Mouse (Mus musculus): Measurements from ENCODE around the gene Matn1. TPM values are rescaled to one million over a fixed set of nuclear protein-coding genes. Genes with fewer than 3 reads are reported as not detected.

The Matn1 gene
- polyA plus RNA-seq, 1 experiment from 2014 or later: 0.06 TPM

GRCm38 (mm10) chr4:130999744-131000527 lies 55.8 kb downstream of the Matn1 start:
- Histone ChIP-seq H3K9me3 (no peaks in the 10 kb centered on the region), H3K4me2 (replicated peaks) (no peak overlapping the region)
- ATAC-seq: no peak

DNA sequence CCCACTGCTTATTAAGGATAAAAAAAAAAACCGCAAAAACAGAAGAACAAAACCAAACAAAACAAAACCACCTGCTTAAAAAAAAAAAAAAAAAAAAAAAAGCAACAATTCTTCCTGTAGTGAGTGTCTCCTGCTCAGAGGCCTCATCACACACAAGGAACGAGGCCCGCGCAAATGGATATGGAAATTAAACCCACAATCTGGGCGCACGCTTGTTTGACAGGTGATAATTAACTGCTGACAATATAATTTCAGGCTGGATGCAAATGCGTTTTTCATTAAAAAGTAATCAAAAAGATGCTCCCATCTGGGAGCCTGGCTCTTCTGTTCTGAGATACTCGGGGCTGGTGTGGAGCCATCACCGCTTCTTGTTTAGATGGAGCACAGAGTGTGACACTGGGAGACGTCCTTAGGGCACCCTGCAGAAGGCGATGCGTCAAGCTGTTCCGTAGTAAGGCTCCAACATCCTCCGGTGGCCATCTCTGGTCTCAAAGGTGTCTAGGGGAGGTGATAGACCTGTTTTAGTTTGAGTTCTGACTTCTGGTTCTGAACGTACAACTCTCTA lies 56.5 kb downstream of the Matn1 start:
- no peak for ATAC-seq
- WGBS: 89% methylated on average over 15 of the region's 15 CpGs
- Histone ChIP-seq H3K9me3 (no peaks in the 10 kb centered on the region), H3K9ac (no peak overlapping the region), H3K4me1 (replicated peaks) (no peaks in the 10 kb centered on the region), H3K27ac (no peak overlapping the region), H3K36me3 (no peaks in the 10 kb centered on the region), H3K27me3 (replicated peaks) (no peaks in the 10 kb centered on the region), H3K4me2 (replicated peaks) (no peak overlapping the region), H3K4me3 (replicated peaks) (no peak overlapping the region)

More at GRCm38 (mm10) chr4:130999744-131000527, 55.8 kb downstream of the Matn1 start:
- Histone ChIP-seq H3K36me3 (no peaks in the 10 kb centered on the region), H3K9ac (no peak overlapping the region), H3K4me1 (replicated peaks) (no peaks in the 10 kb centered on the region), H3K27me3 (replicated peaks) (no peaks in the 10 kb centered on the region), H3K27ac (no peak overlapping the region), H3K4me3 (replicated peaks) (no peak overlapping the region)
- WGBS: 78% methylated on average over 5 of the region's 5 CpGs

Other genes starting within 250 kb of the Matn1 start
- gene Sdc3, start 151.8 kb upstream of the Matn1 start, polyA plus RNA-seq (2015; fragmentation: Nextera tagmentation; extraction: Ambion mirVana): 20.2 and 20.3 TPM in 2 replicates
- 37.9 and 42.4 TPM in 2 replicates for gene Laptm5, start 31.3 kb upstream of the Matn1 start, polyA plus RNA-seq (2015; fragmentation: Nextera tagmentation; extraction: Ambion mirVana)